Comparison of ENCODE assay signal across 28 mouse cellular contexts in genomic region chr4:57677916-57678315, GRCm38 (mm10). TPM values are rescaled to one million over a fixed set of nuclear protein-coding genes. Genes with fewer than 3 reads are reported as not detected.
A peak's percentile ranks its signal among the peaks of the same experiment; 100 is the strongest.
DNase-seq lines count a peak whose midpoint lies in the region; ATAC-seq and TF ChIP-seq lines count a peak whose summit lies in the region.
"Had no signal": no experiment of that assay in that cellular context is flagged by ENCODE, and none has a peak within 500 bp of the region (broad histone marks: within the 10 kb centered on the region; RNA-seq: fewer than 3 reads in every experiment).

No protein-coding gene starts in this region.

- no peak for TF ChIP-seq CTCF in gastrocnemius, adult 2 months (IDR thresholded peaks at IDR 0.05)
- TF ChIP-seq CTCF in heart, adult 2 months (IDR thresholded peaks at IDR 0.05) = no peak
- no peak for TF ChIP-seq CTCF in lung, postnatal 0 days (IDR thresholded peaks at IDR 0.05)

- H3K9ac ChIP-seq in heart, adult 2 months (ENCODE audit: low read depth, low read length) = no peak overlapping the region
- no peak overlapping the region for H3K9ac ChIP-seq in lung, postnatal 0 days (replicated peaks; ENCODE audit: low read depth)
- H3K9ac ChIP-seq: embryonic facial prominence, embryonic 13.5 days; embryonic facial prominence, embryonic 15.5 days; forebrain, embryonic 12.5 days had no signal

- H3K9me3 ChIP-seq in lung, postnatal 0 days (ENCODE audit: low read length) = no peaks in the 10 kb centered on the region
- H3K9me3 ChIP-seq: embryonic facial prominence, embryonic 13.5 days; embryonic facial prominence, embryonic 15.5 days; forebrain, embryonic 10.5 days; forebrain, embryonic 12.5 days had no signal

- no peaks in the 10 kb centered on the region for H3K27me3 ChIP-seq in heart, adult 2 months (ENCODE audit: control insufficient read depth, insufficient read depth, low read length)
- H3K27me3 ChIP-seq in lung, postnatal 0 days (replicated peaks; ENCODE audit: insufficient read depth, low read length) = no peaks in the 10 kb centered on the region
- H3K27me3 ChIP-seq: embryonic facial prominence, embryonic 13.5 days; embryonic facial prominence, embryonic 15.5 days; forebrain, embryonic 12.5 days; Patski had no signal

- TF ChIP-seq POLR2A in heart, adult 2 months (IDR thresholded peaks at IDR 0.05; ENCODE audit: insufficient read depth, low read depth, low read length) = no peak

- intact Hi-C loops in gastrocnemius, adult 2 months (cut with DNase I) = no loop called here
- intact Hi-C loops in heart, adult 2 months (cut with DNase I) = no loop called here
- intact Hi-C loops in left cerebral cortex, postnatal 25 days (cut with DNase I) = loop anchor here (10.0 kb wide), 2 partner anchors 407 to 567 kb away; no protein-coding TSS in a partner anchor

- DNase-seq in gastrocnemius, adult 2 months = no peak
- no peak for DNase-seq in gastrocnemius, postnatal 10 days
- DNase-seq in heart, adult 2 months = no peak
- no peak for DNase-seq in heart, adult 8-10 months (ENCODE audit: low spot score)
- DNase-seq in lung, postnatal 0 days (ENCODE audit: low spot score) = peak; percentile 54
- no peak for DNase-seq in lung, postnatal 25 days (ENCODE audit: low spot score)
- no peak for DNase-seq in left cerebral cortex, postnatal 25 days (ENCODE audit: low spot score in 2 of 2)
- DNase-seq: adrenal gland, adult 8-10 months; adrenal gland, postnatal 14 days; adrenal gland, postnatal 36 days; cerebellum, adult 11 months; cerebellum, adult 18-20 months; cerebellum, adult 8-10 months; cerebellum, adult 9-11 months; cerebellum, postnatal 14 days; cerebellum, postnatal 36 days; embryo, embryonic 11 days had no signal

- 76% methylated on average over 12 of the region's 12 CpGs for WGBS in heart, adult 2 months
- 52% methylated on average over 12 of the region's 12 CpGs for WGBS in lung, postnatal 0 days

- peak overlapping the region; percentile 81 for H3K27ac ChIP-seq in gastrocnemius, adult 2 months
- peak overlapping the region; percentile 84 for H3K27ac ChIP-seq in heart, adult 2 months
- no peak overlapping the region; the same call in 1 of the 2 replicates for H3K27ac ChIP-seq in lung, postnatal 0 days (ENCODE audit: low read length)
- peak overlapping the region; percentile 67 for H3K27ac ChIP-seq in brown adipose tissue, adult 24 weeks (replicated peaks; ENCODE audit: low read depth, low read length)
- H3K27ac ChIP-seq: embryonic facial prominence, embryonic 13.5 days; embryonic facial prominence, embryonic 15.5 days; forebrain, embryonic 10.5 days; forebrain, embryonic 12.5 days had no signal

- no peaks in the 10 kb centered on the region for H3K79me2 ChIP-seq in heart, adult 2 months (replicated peaks; ENCODE audit: control insufficient read depth, insufficient read depth, low read length)

- no peak overlapping the region for H3K4me2 ChIP-seq in lung, postnatal 0 days (replicated peaks; ENCODE audit: low read depth, low read length)
- H3K4me2 ChIP-seq: embryonic facial prominence, embryonic 13.5 days; embryonic facial prominence, embryonic 15.5 days; forebrain, embryonic 12.5 days had no signal

- peaks cover 39% of the 10 kb centered on the region for H3K4me1 ChIP-seq in heart, adult 2 months (ENCODE audit: control insufficient read depth, insufficient read depth, low read length)
- peaks cover 5% of the 10 kb centered on the region; the same call in 1 of the 2 replicates for H3K4me1 ChIP-seq in lung, postnatal 0 days (ENCODE audit: insufficient read depth, low read depth, low read length)
- peaks cover 30% of the 10 kb centered on the region for H3K4me1 ChIP-seq in brown adipose tissue, adult 24 weeks (ENCODE audit: control insufficient read depth, insufficient read depth, insufficient read length, low read length)

- H3K4me3 ChIP-seq in gastrocnemius, adult 2 months = no peak overlapping the region
- no peak overlapping the region for H3K4me3 ChIP-seq in heart, adult 2 months
- H3K4me3 ChIP-seq in lung, postnatal 0 days (ENCODE audit: low read depth, low read length) = no peak overlapping the region
- no peak overlapping the region for H3K4me3 ChIP-seq in brown adipose tissue, adult 24 weeks (ENCODE audit: insufficient read depth, low read depth, low read length)
- H3K4me3 ChIP-seq: embryonic facial prominence, embryonic 13.5 days; embryonic facial prominence, embryonic 15.5 days; erythroblast, embryonic 14.5 days; forebrain, embryonic 10.5 days; forebrain, embryonic 12.5 days had no signal

- no peak for TF ChIP-seq EP300 in heart, adult 2 months (IDR thresholded peaks at IDR 0.05; ENCODE audit: insufficient read depth, low read depth, low read length)
- no peak for TF ChIP-seq EP300 in lung, postnatal 0 days (IDR thresholded peaks at IDR 0.05)

- peaks cover 14% of the 10 kb centered on the region for H3K36me3 ChIP-seq in heart, adult 2 months (ENCODE audit: control insufficient read depth, insufficient read depth, low read length)
- H3K36me3 ChIP-seq in lung, postnatal 0 days (ENCODE audit: insufficient read depth, low read length) = no peaks in the 10 kb centered on the region
- H3K36me3 ChIP-seq: embryonic facial prominence, embryonic 13.5 days; embryonic facial prominence, embryonic 15.5 days; forebrain, embryonic 10.5 days; forebrain, embryonic 12.5 days; G1E had no signal

- no peak for ATAC-seq in lung, postnatal 0 days
- ATAC-seq: activated CD4-positive, CD25-positive, alpha-beta regulatory T cell, adult 4 months; forebrain, embryonic 14.5 days; forebrain, embryonic 16.5 days; Patski had no signal

RNA-seq across cellular contexts. Expression of gene Akap2, which starts 39.5 kb away (rescaled TPM):
- 10 to 100 TPM; 28.3 to 42.6 TPM for total RNA-seq in gastrocnemius, adult 2 months (2021)
- total RNA-seq in gastrocnemius, postnatal 10 days (2021) = 10 to 100 TPM; 35.9 to 43.1 TPM
- total RNA-seq in heart, adult 2 months (2021) = 100 to 1,000 TPM in 1 of 2 experiments, 10 to 100 TPM in 1; 86.4 to 106 TPM
- polyA plus RNA-seq in heart, adult 2 months (2012; rRNA removed) = 72.4 and 95.9 TPM in 2 replicates
- 100 to 1,000 TPM in 1 of 4 experiments, 10 to 100 TPM in 3; 75.6 to 100 (median 97.5) TPM for total RNA-seq in heart, adult 8-10 months (2022)
- 112 and 126 TPM in 2 replicates for polyA plus RNA-seq in lung, postnatal 0 days (2015; fragmentation: Nextera tagmentation; extraction: Ambion mirVana)
- 30.6 and 41.6 TPM in 2 replicates for polyA plus RNA-seq in brown adipose tissue, adult 24 weeks (2012; ENCODE audit: insufficient read depth, insufficient read length, missing spikeins)
- 10 to 100 TPM; 35.1 to 38.1 TPM for total RNA-seq in left cerebral cortex, postnatal 25 days (2021)
- polyA plus RNA-seq: G1E had no signal
